ENCODE assay signal across 26 mouse cellular contexts in the genomic region with DNA sequence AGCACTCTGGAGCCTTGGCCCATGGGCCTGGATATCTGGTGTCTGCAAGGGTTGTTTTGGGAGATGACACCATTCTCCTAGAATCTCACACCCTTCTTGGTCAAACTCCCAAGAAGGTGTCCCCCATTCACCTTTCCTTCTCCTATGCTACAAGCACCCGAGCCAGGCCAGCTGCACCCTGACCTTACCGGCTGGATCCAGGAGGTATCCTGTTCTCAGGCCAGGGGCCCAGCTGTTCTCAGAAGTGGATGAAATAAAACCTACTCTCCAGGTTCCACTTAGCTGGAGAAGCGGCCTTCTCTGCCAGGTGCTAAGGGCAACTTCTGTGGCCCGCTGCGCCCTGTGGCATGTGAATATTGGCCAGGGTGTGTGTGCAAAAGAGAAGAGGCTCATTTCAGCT. TPM values are rescaled to one million over a fixed set of nuclear protein-coding genes. Genes with fewer than 3 reads are reported as not detected.
A peak's percentile ranks its signal among the peaks of the same experiment; 100 is the strongest.
DNase-seq lines count a peak whose midpoint lies in the region; ATAC-seq and TF ChIP-seq lines count a peak whose summit lies in the region.
"Had no signal": no experiment of that assay in that cellular context is flagged by ENCODE, and none has a peak within 500 bp of the region (broad histone marks: within the 10 kb centered on the region; RNA-seq: fewer than 3 reads in every experiment).

No protein-coding gene starts in this region.

- H3K27me3 ChIP-seq in kidney, embryonic 15.5 days: no peaks in the 10 kb centered on the region
- H3K27me3 ChIP-seq in heart, adult 2 months (ENCODE audit: control insufficient read depth, insufficient read depth, low read length): no peaks in the 10 kb centered on the region
- no peaks in the 10 kb centered on the region for H3K27me3 ChIP-seq in cerebellum, adult 2 months (ENCODE audit: control insufficient read depth, insufficient read depth, low read length)
- H3K27me3 ChIP-seq: embryonic facial prominence, embryonic 13.5 days; heart, embryonic 15.5 days; lung, embryonic 15.5 days; stomach, embryonic 15.5 days had no signal

- peak overlapping the region; percentile 93 for H3K27ac ChIP-seq in bone marrow macrophage, adult 2 months (ENCODE audit: insufficient read depth, low read depth, low read length)
- 0 out of 2 replicates have a peak overlapping the region, but pooled peaks have one; percentile 22 for H3K27ac ChIP-seq in kidney, embryonic 15.5 days
- H3K27ac ChIP-seq in heart, adult 2 months: no peak overlapping the region
- no peak overlapping the region for H3K27ac ChIP-seq in cerebellum, adult 2 months (ENCODE audit: insufficient read depth, low read length)
- H3K27ac ChIP-seq: embryonic facial prominence, embryonic 13.5 days; forebrain, embryonic 13.5 days; heart, embryonic 15.5 days; hindbrain, embryonic 15.5 days; limb, embryonic 10.5 days; liver, embryonic 15.5 days; lung, embryonic 15.5 days; neural tube, embryonic 15.5 days; stomach, embryonic 15.5 days had no signal

- no peak for TF ChIP-seq POLR2A in bone marrow macrophage, adult 2 months (IDR thresholded peaks at IDR 0.05; ENCODE audit: borderline replicate concordance, low read depth, low read length)
- TF ChIP-seq POLR2A in heart, adult 2 months (IDR thresholded peaks at IDR 0.05; ENCODE audit: insufficient read depth, low read depth, low read length): no peak
- no peak for TF ChIP-seq POLR2A in cerebellum, adult 2 months (IDR thresholded peaks at IDR 0.05; ENCODE audit: borderline replicate concordance, insufficient read depth, low read length)

- no peak for TF ChIP-seq CTCF in bone marrow macrophage, adult 2 months (IDR thresholded peaks at IDR 0.05; ENCODE audit: low read depth, low read length)
- TF ChIP-seq CTCF in heart, adult 2 months (IDR thresholded peaks at IDR 0.05): no peak
- no peak for TF ChIP-seq CTCF in cerebellum, adult 2 months (IDR thresholded peaks at IDR 0.05; ENCODE audit: borderline replicate concordance, insufficient read depth, low read depth, low read length)

- H3K4me1 ChIP-seq in bone marrow macrophage, adult 2 months (ENCODE audit: control insufficient read depth, insufficient read depth, low read length): peaks cover 57% of the 10 kb centered on the region
- peaks cover 7% of the 10 kb centered on the region for H3K4me1 ChIP-seq in kidney, embryonic 15.5 days
- H3K4me1 ChIP-seq in heart, adult 2 months (ENCODE audit: control insufficient read depth, insufficient read depth, low read length): peaks cover 4% of the 10 kb centered on the region
- no peaks in the 10 kb centered on the region for H3K4me1 ChIP-seq in cerebellum, adult 2 months (ENCODE audit: control insufficient read depth, insufficient read depth, low read length)

- no peaks in the 10 kb centered on the region for H3K36me3 ChIP-seq in kidney, embryonic 15.5 days
- H3K36me3 ChIP-seq in heart, adult 2 months (ENCODE audit: control insufficient read depth, insufficient read depth, low read length): no peaks in the 10 kb centered on the region
- H3K36me3 ChIP-seq: embryonic facial prominence, embryonic 13.5 days; heart, embryonic 15.5 days; hindbrain, embryonic 15.5 days; limb, embryonic 10.5 days; liver, embryonic 15.5 days; lung, embryonic 15.5 days; neural tube, embryonic 15.5 days; stomach, embryonic 15.5 days had no signal

- no peak for TF ChIP-seq EP300 in heart, adult 2 months (IDR thresholded peaks at IDR 0.05; ENCODE audit: insufficient read depth, low read depth, low read length)

- no peaks in the 10 kb centered on the region for H3K9me3 ChIP-seq in kidney, embryonic 15.5 days (replicated peaks)
- H3K9me3 ChIP-seq: embryonic facial prominence, embryonic 13.5 days; forebrain, embryonic 13.5 days; heart, embryonic 15.5 days; hindbrain, embryonic 15.5 days; limb, embryonic 10.5 days; liver, embryonic 15.5 days; lung, embryonic 15.5 days; neural tube, embryonic 15.5 days; stomach, embryonic 15.5 days had no signal

- no peak overlapping the region for H3K9ac ChIP-seq in kidney, embryonic 15.5 days
- no peak overlapping the region for H3K9ac ChIP-seq in heart, adult 2 months (ENCODE audit: low read depth, low read length)
- H3K9ac ChIP-seq: embryonic facial prominence, embryonic 13.5 days; forebrain, embryonic 13.5 days; heart, embryonic 15.5 days; hindbrain, embryonic 15.5 days; liver, embryonic 15.5 days; lung, embryonic 15.5 days; neural tube, embryonic 15.5 days; stomach, embryonic 15.5 days had no signal

- no peak overlapping the region for H3K4me3 ChIP-seq in bone marrow macrophage, adult 2 months (ENCODE audit: insufficient read depth, low read length)
- H3K4me3 ChIP-seq in kidney, embryonic 15.5 days (replicated peaks): no peak overlapping the region
- H3K4me3 ChIP-seq in heart, adult 2 months: no peak overlapping the region
- no peak overlapping the region for H3K4me3 ChIP-seq in cerebellum, adult 2 months (replicated peaks; ENCODE audit: insufficient read depth, low read depth, low read length)
- H3K4me3 ChIP-seq: embryonic facial prominence, embryonic 13.5 days; erythroblast, embryonic 14.5 days; forebrain, embryonic 13.5 days; heart, embryonic 15.5 days; hindbrain, embryonic 15.5 days; limb, embryonic 10.5 days; liver, embryonic 15.5 days; lung, embryonic 15.5 days; neural tube, embryonic 15.5 days; stomach, embryonic 15.5 days had no signal

- no peak overlapping the region for H3K4me2 ChIP-seq in kidney, embryonic 15.5 days
- H3K4me2 ChIP-seq: embryonic facial prominence, embryonic 13.5 days; forebrain, embryonic 13.5 days; heart, embryonic 15.5 days; hindbrain, embryonic 15.5 days; liver, embryonic 15.5 days; lung, embryonic 15.5 days; midbrain, embryonic 11.5 days; neural tube, embryonic 15.5 days; stomach, embryonic 15.5 days had no signal

- H3K79me2 ChIP-seq in heart, adult 2 months (replicated peaks; ENCODE audit: control insufficient read depth, insufficient read depth, low read length): no peaks in the 10 kb centered on the region

- DNase-seq in gastrocnemius, postnatal 10 days: peak; percentile 63
- peak; percentile 22 to 37 for DNase-seq in kidney, postnatal 4 days
- no peak for DNase-seq in heart, adult 2 months
- DNase-seq in cerebellum, adult 2 months: no peak
- DNase-seq in heart, postnatal 10 days: no peak
- DNase-seq: adrenal gland, postnatal 14 days; cerebellum, postnatal 14 days; heart, postnatal 4 days; liver; right cerebral cortex, adult 18-20 months; right cerebral cortex, postnatal 4 days; thymus, adult 18-20 months had no signal

- WGBS in kidney, embryonic 15.5 days: 60% methylated on average over 5 of the region's 5 CpGs
- WGBS in heart, adult 2 months: 83% methylated on average over 5 of the region's 5 CpGs
- WGBS in cerebellum, adult 2 months: 83% methylated on average over 5 of the region's 5 CpGs

- ATAC-seq in kidney, embryonic 15.5 days (replicated peaks; ENCODE audit: low FRiP score): no peak
- ATAC-seq: CD4-positive, CD25-positive, alpha-beta regulatory T cell, adult 4 months; forebrain, embryonic 13.5 days had no signal

- intact Hi-C loops in heart, adult 2 months (cut with DNase I): no loop called here
- intact Hi-C loops in heart, postnatal 10 days (cut with DNase I): no loop called here

RNA-seq across cellular contexts. Expression of gene Fgd3, which starts 4.8 kb away (rescaled TPM):
- polyA plus RNA-seq in bone marrow macrophage, adult 2 months (2012; ENCODE audit: insufficient read depth, insufficient read length, missing spikeins): 79.0 and 88.6 TPM in 2 replicates
- 1 to 10 TPM in 1 of 2 experiments, under 1 TPM in 1; 0.66 to 1.9 TPM for total RNA-seq in gastrocnemius, postnatal 10 days (2021)
- polyA plus RNA-seq in kidney, embryonic 15.5 days (2015; fragmentation: Nextera tagmentation; extraction: Ambion mirVana): 0.74 and 0.78 TPM in 2 replicates
- total RNA-seq in heart, adult 2 months (2021): 1 to 10 TPM in 1 of 2 experiments, under 1 TPM in 1; 0.96 to 1.0 TPM
- polyA plus RNA-seq in heart, adult 2 months (2012; rRNA removed): 0.96 and 0.97 TPM in 2 replicates
- polyA plus RNA-seq in cerebellum, adult 2 months (2012; rRNA removed): 13.7 and 13.8 TPM in 2 replicates
- under 1 TPM; 0.50 to 0.57 TPM for total RNA-seq in heart, postnatal 10 days (2021)

RNA-seq across cellular contexts. Expression of gene Bicd2, which starts 16.5 kb away (rescaled TPM):
- 38.4 and 42.5 TPM in 2 replicates for polyA plus RNA-seq in bone marrow macrophage, adult 2 months (2012; ENCODE audit: insufficient read depth, insufficient read length, missing spikeins)
- total RNA-seq in gastrocnemius, postnatal 10 days (2021): 10 to 100 TPM; 21.5 to 25.5 TPM
- 25.0 and 26.5 TPM in 2 replicates for polyA plus RNA-seq in kidney, embryonic 15.5 days (2015; fragmentation: Nextera tagmentation; extraction: Ambion mirVana)
- 10 to 100 TPM; 72.4 to 77.6 TPM for total RNA-seq in heart, adult 2 months (2021)
- polyA plus RNA-seq in heart, adult 2 months (2012; rRNA removed): 44.5 and 64.2 TPM in 2 replicates
- 50.6 and 50.7 TPM in 2 replicates for polyA plus RNA-seq in cerebellum, adult 2 months (2012; rRNA removed)
- total RNA-seq in heart, postnatal 10 days (2021): 10 to 100 TPM; 74.6 to 83.6 TPM

Comparison
In these comparisons a context has a peak if more than half of its experiments do, and no peak if none do; other contexts are left out.
1. H3K27ac ChIP-seq: peak in bone marrow macrophage, adult 2 months (single experiment) and kidney, embryonic 15.5 days (single experiment); none in heart, adult 2 months (single experiment) and cerebellum, adult 2 months (single experiment).
2. DNase-seq: peak in gastrocnemius, postnatal 10 days (single experiment) and kidney, postnatal 4 days (2 of 2); none in heart, adult 2 months (0 of 2), cerebellum, adult 2 months (0 of 2) and heart, postnatal 10 days (0 of 2).